In the genomic region with DNA sequence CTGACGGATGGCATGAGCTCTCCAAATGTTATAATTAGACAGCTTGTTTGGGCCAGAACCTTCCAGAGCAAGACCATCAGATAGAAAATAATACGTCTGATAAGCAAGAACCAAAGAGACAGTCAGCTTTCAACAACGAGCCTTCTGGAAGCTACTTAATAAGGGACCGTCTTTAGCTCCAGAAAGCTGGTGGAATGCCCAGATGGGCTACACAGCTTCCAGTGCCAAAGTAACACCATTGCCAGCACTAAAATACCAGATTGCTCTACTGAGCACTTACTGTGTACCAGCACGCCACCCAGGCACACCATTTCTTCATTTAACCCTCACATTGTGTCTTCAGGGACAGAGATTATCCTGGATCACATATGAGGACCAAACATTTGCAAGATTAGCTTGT, we compare ENCODE assay signal across 16 mouse cellular contexts.
DNase-seq lines count a peak whose midpoint lies in the region; ATAC-seq and TF ChIP-seq lines count a peak whose summit lies in the region.
"Had no signal": no experiment of that assay in that cellular context is flagged by ENCODE, and none has a peak within 500 bp of the region (broad histone marks: within the 10 kb centered on the region; RNA-seq: fewer than 3 reads in every experiment).

No protein-coding gene starts in this region.

- no peak overlapping the region for H3K27ac ChIP-seq in hindbrain, postnatal 0 days
- H3K27ac ChIP-seq in hindbrain, embryonic 10.5 days: no peak overlapping the region
- no peak overlapping the region for H3K27ac ChIP-seq in hindbrain, embryonic 13.5 days
- H3K27ac ChIP-seq: heart, adult 2 months; neural tube, embryonic 13.5 days; stomach, embryonic 15.5 days had no signal

- H3K27me3 ChIP-seq in hindbrain, postnatal 0 days (ENCODE audit: insufficient read depth, low read length): no peaks in the 10 kb centered on the region
- no peaks in the 10 kb centered on the region for H3K27me3 ChIP-seq in hindbrain, embryonic 10.5 days (ENCODE audit: insufficient read depth, poor library complexity, severe bottlenecking)
- H3K27me3 ChIP-seq in hindbrain, embryonic 13.5 days: no peaks in the 10 kb centered on the region
- H3K27me3 ChIP-seq: neural tube, embryonic 13.5 days; stomach, embryonic 15.5 days had no signal

- H3K4me1 ChIP-seq in hindbrain, postnatal 0 days (ENCODE audit: insufficient read depth, low read length): peaks cover 3% of the 10 kb centered on the region; the same call in 1 of the 2 replicates
- H3K4me1 ChIP-seq in hindbrain, embryonic 10.5 days (replicated peaks): 0 out of 2 replicates have a peak, but pooled peaks cover 9% of the 10 kb centered on the region
- H3K4me1 ChIP-seq in hindbrain, embryonic 13.5 days (replicated peaks): no peaks in the 10 kb centered on the region
- H3K4me1 ChIP-seq: neural tube, embryonic 13.5 days; stomach, embryonic 15.5 days had no signal

- no peak overlapping the region for H3K4me2 ChIP-seq in hindbrain, postnatal 0 days (ENCODE audit: low read depth, low read length)
- H3K4me2 ChIP-seq in hindbrain, embryonic 13.5 days: no peak overlapping the region
- H3K4me2 ChIP-seq: neural tube, embryonic 13.5 days; stomach, embryonic 15.5 days had no signal

- 72% methylated on average over 5 of the region's 5 CpGs for WGBS in hindbrain, postnatal 0 days
- 93% methylated on average over 5 of the region's 5 CpGs for WGBS in hindbrain, embryonic 10.5 days
- WGBS in hindbrain, embryonic 13.5 days: 90% methylated on average over 5 of the region's 5 CpGs

- H3K4me3 ChIP-seq in hindbrain, postnatal 0 days (ENCODE audit: low read length): no peak overlapping the region
- no peak overlapping the region for H3K4me3 ChIP-seq in hindbrain, embryonic 10.5 days
- no peak overlapping the region for H3K4me3 ChIP-seq in hindbrain, embryonic 13.5 days
- H3K4me3 ChIP-seq: heart, adult 2 months; neural tube, embryonic 13.5 days; stomach, embryonic 15.5 days had no signal

- H3K9ac ChIP-seq in hindbrain, postnatal 0 days (replicated peaks; ENCODE audit: low read length): no peak overlapping the region
- no peak overlapping the region for H3K9ac ChIP-seq in hindbrain, embryonic 13.5 days
- H3K9ac ChIP-seq: neural tube, embryonic 13.5 days; stomach, embryonic 15.5 days had no signal

- peak; percentile 19 for DNase-seq in hindbrain, postnatal 0 days (ENCODE audit: low spot score)
- no peak for DNase-seq in hindbrain, embryonic 10.5 days (ENCODE audit: low spot score)
- peak; percentile 60 to 61 for DNase-seq in cerebellum, adult 18-20 months
- peak; percentile 42 to 59 for DNase-seq in cerebellum, postnatal 25 days
- DNase-seq in layer of hippocampus, postnatal 36 days: peak; percentile 39 to 60
- no peak for DNase-seq in spleen, postnatal 10 days (ENCODE audit: low spot score in 2 of 2)
- DNase-seq: adrenal gland, postnatal 14 days; heart, postnatal 14 days; kidney, adult 2 months; kidney, postnatal 36 days; liver; lung, adult 2 months had no signal

- TF ChIP-seq CTCF in hindbrain, postnatal 0 days (IDR thresholded peaks at IDR 0.05; ENCODE audit: low read depth): no peak

- ATAC-seq in hindbrain, postnatal 0 days: no peak
- no peak for ATAC-seq in hindbrain, embryonic 13.5 days (ENCODE audit: low FRiP score)

- no peaks in the 10 kb centered on the region for H3K36me3 ChIP-seq in hindbrain, postnatal 0 days (ENCODE audit: insufficient read depth, low read length)
- H3K36me3 ChIP-seq in hindbrain, embryonic 10.5 days: no peaks in the 10 kb centered on the region
- H3K36me3 ChIP-seq in hindbrain, embryonic 13.5 days: no peaks in the 10 kb centered on the region
- H3K36me3 ChIP-seq: neural tube, embryonic 13.5 days; stomach, embryonic 15.5 days had no signal

- H3K9me3 ChIP-seq in hindbrain, postnatal 0 days (ENCODE audit: low read length): no peaks in the 10 kb centered on the region
- no peaks in the 10 kb centered on the region for H3K9me3 ChIP-seq in hindbrain, embryonic 10.5 days
- no peaks in the 10 kb centered on the region for H3K9me3 ChIP-seq in hindbrain, embryonic 13.5 days
- H3K9me3 ChIP-seq: neural tube, embryonic 13.5 days; stomach, embryonic 15.5 days had no signal

Comparison
In these comparisons a context has a peak if more than half of its experiments do, and no peak if none do; other contexts are left out.
1. DNase-seq: peak in hindbrain, postnatal 0 days (single experiment), cerebellum, adult 18-20 months (2 of 2), cerebellum, postnatal 25 days (2 of 2) and layer of hippocampus, postnatal 36 days (2 of 2); none in hindbrain, embryonic 10.5 days (single experiment) and spleen, postnatal 10 days (0 of 2).